Mouse (Mus musculus): Measurements from ENCODE around the gene Brpf3.
A peak's percentile ranks its signal among the peaks of the same experiment; 100 is the strongest.
"Not testable (repeated sequence)": the region's sequence is repeated elsewhere in the genome, so short reads cannot be mapped to it uniquely, and the experiment has no call there.

Gene Brpf3

GRCm38 (mm10) chr17:28800671-28801412, at the start of gene Brpf3:
Brpf3 (plus strand) TSS chr17:28801090.
- DNase-seq (ENCODE audit: low read depth) = no peak

GRCm38 (mm10) chr17:28756447-28756846, 44.4 kb upstream of the Brpf3 start:
- DNase-seq (ENCODE audit: low read depth) = no peak

GRCm38 (mm10) chr17:28757470-28757869, 43.4 kb upstream of the Brpf3 start:
- no peak for DNase-seq (ENCODE audit: low read depth)

- no peak for DNase-seq (ENCODE audit: low read depth)
Observed at GRCm38 (mm10) chr17:28760736-28761312, 40.1 kb upstream of the Brpf3 start.

GRCm38 (mm10) chr17:28761871-28762270, 39.0 kb upstream of the Brpf3 start:
- DNase-seq (ENCODE audit: low read depth) = peak; percentile 66

- no peak for DNase-seq (ENCODE audit: low read depth)
Observed at GRCm38 (mm10) chr17:28766203-28766602, 34.7 kb upstream of the Brpf3 start.

GRCm38 (mm10) chr17:28766781-28767515, 33.9 kb upstream of the Brpf3 start:
- no peak for DNase-seq (ENCODE audit: low read depth)

- DNase-seq (ENCODE audit: low read depth) = no peak
Observed at GRCm38 (mm10) chr17:28769121-28769874, 31.6 kb upstream of the Brpf3 start, which contains the start of gene Mapk13. Mapk13 (plus strand) TSS chr17:28769297.

- DNase-seq (ENCODE audit: low read depth) = no peak
Observed at GRCm38 (mm10) chr17:28769875-28770421, 30.9 kb upstream of the Brpf3 start.

GRCm38 (mm10) chr17:28771289-28771688, 29.6 kb upstream of the Brpf3 start:
- DNase-seq (ENCODE audit: low read depth) = no peak

GRCm38 (mm10) chr17:28774303-28774702, 26.6 kb upstream of the Brpf3 start:
- DNase-seq (ENCODE audit: low read depth) = not testable (repeated sequence)

- no peak for DNase-seq (ENCODE audit: low read depth)
Observed at GRCm38 (mm10) chr17:28775161-28775560, 25.7 kb upstream of the Brpf3 start.

- DNase-seq (ENCODE audit: low read depth) = no peak
Observed at GRCm38 (mm10) chr17:28776817-28777216, 24.1 kb upstream of the Brpf3 start.

- DNase-seq (ENCODE audit: low read depth) = no peak
Observed at GRCm38 (mm10) chr17:28777231-28778005, 23.5 kb upstream of the Brpf3 start.

GRCm38 (mm10) chr17:28779735-28780134, 21.2 kb upstream of the Brpf3 start:
- DNase-seq (ENCODE audit: low read depth) = no peak

- no peak for DNase-seq (ENCODE audit: low read depth)
Observed at GRCm38 (mm10) chr17:28780836-28781235, 20.1 kb upstream of the Brpf3 start.

- no peak for DNase-seq (ENCODE audit: low read depth)
Observed at GRCm38 (mm10) chr17:28781290-28782045, 19.4 kb upstream of the Brpf3 start.

- no peak for DNase-seq (ENCODE audit: low read depth)
Observed at GRCm38 (mm10) chr17:28785036-28785435, 15.9 kb upstream of the Brpf3 start.

- no peak for DNase-seq (ENCODE audit: low read depth)
Observed at GRCm38 (mm10) chr17:28787507-28787906, 13.4 kb upstream of the Brpf3 start.

GRCm38 (mm10) chr17:28797031-28797430, 3.9 kb upstream of the Brpf3 start:
- DNase-seq (ENCODE audit: low read depth) = no peak

All from c-Kit-positive CD71-negative TER-119-negative erythroid progenitor cells, embryonic 14.5 days (primary cell).